Mouse (Mus musculus) stomach, embryonic 14.5 days (tissue): Measurements from ENCODE around the gene Fbxl21. TPM values are rescaled to one million over a fixed set of nuclear protein-coding genes. Genes with fewer than 3 reads are reported as not detected.

Experiments used
- ATAC-seq: fragments of 200-750 bp; cut with Nextera tagmentation; 2 replicates; pipeline ENCODE4 v1.8.0; 2017; ENCODE audit warnings: low read depth, moderate TSS enrichment; ENCODE audit not compliant: insufficient number of reproducible peaks, insufficient read depth, low FRiP score
- H3K27ac ChIP-seq: fragments of 300-500 bp; sonication (generic); 2 replicates; pipeline ENCODE4 v1.5.1; 2014; ENCODE audit warnings: mild to moderate bottlenecking, low read length, moderate library complexity, mixed read lengths
- H3K27me3 ChIP-seq: fragments of 300-500 bp; sonication (generic); 2 replicates; pipeline ENCODE4 v1.6.1; 2014; ENCODE audit warnings: low read length, control low read depth, mixed read lengths; ENCODE audit not compliant: control insufficient read depth, insufficient read depth
- H3K36me3 ChIP-seq: fragments of 300-500 bp; sonication (generic); 2 replicates; pipeline ENCODE4 v1.6.1; 2014; ENCODE audit warnings: mild to moderate bottlenecking, control low read depth, low read length, moderate library complexity, mixed read lengths; ENCODE audit not compliant: control insufficient read depth, insufficient read depth
- H3K4me1 ChIP-seq: fragments of 300-500 bp; sonication (generic); 2 replicates; pipeline ENCODE4 v1.6.1; 2014; ENCODE audit warnings: low read length, control low read depth, mixed read lengths; ENCODE audit not compliant: control insufficient read depth, insufficient read depth
- H3K4me2 ChIP-seq: fragments of 300-500 bp; sonication (generic); replicated peaks from 2 replicates; pipeline ENCODE4 v1.6.1; 2014; ENCODE audit warnings: low read depth, low read length, control low read depth
- H3K4me3 ChIP-seq: fragments of 300-500 bp; sonication (generic); 2 replicates; pipeline ENCODE4 v1.5.1; 2014; ENCODE audit warnings: low read depth, low read length, control low read depth
- H3K9ac ChIP-seq: fragments of 300-500 bp; sonication (generic); replicated peaks from 2 replicates; pipeline ENCODE4 v1.6.1; 2014; ENCODE audit warnings: low read depth, mild to moderate bottlenecking, control low read depth, low read length, moderate library complexity, mixed read lengths
- H3K9me3 ChIP-seq: fragments of 300-500 bp; sonication (generic); 2 replicates; pipeline ENCODE4 v1.6.1; 2016; ENCODE audit warnings: low read depth, low read length, control low read depth; ENCODE audit not compliant: control insufficient read depth
- WGBS: fragments of 180-500 bp; shearing (Covaris S2); extraction: QIAGEN DNeasy Blood & Tissue Kit; methylation state at CpG from one replicate; pipeline ENCODE4 v1.1.7; 2014; 5-methylcytosine and 5-hydroxymethylcytosine counted together
- polyA plus RNA-seq: library from polyadenylated mRNA; unstranded; fragments of >200 nt; fragmentation: Nextera tagmentation; extraction: Ambion mirVana; gene quantifications from 2 replicates; pipeline ENCODE4 v1.2.1, GENCODE M21; 2014

Fbxl21 gene
- polyA plus RNA-seq, 1 experiment from 2014 or later: 2.5 TPM

- Histone ChIP-seq H3K4me3 (no peak overlapping the region), H3K4me1 (no peaks in the 10 kb centered on the region), H3K36me3 (no peaks in the 10 kb centered on the region), H3K27me3 (no peaks in the 10 kb centered on the region), H3K27ac (no peak overlapping the region), H3K9me3 (no peaks in the 10 kb centered on the region), H3K4me2 (no peak overlapping the region), H3K9ac (no peak overlapping the region)
- 66% methylated on average over 3 of the region's 3 CpGs for WGBS
- ATAC-seq: no peak
Observed at GRCm38 (mm10) chr13:56500132-56500531, 22.1 kb upstream of the Fbxl21 start.

- Histone ChIP-seq H3K4me1 (no peaks in the 10 kb centered on the region), H3K27ac (no peak overlapping the region), H3K4me2 (no peak overlapping the region), H3K4me3 (no peak overlapping the region), H3K36me3 (no peaks in the 10 kb centered on the region), H3K9me3 (no peaks in the 10 kb centered on the region), H3K9ac (no peak overlapping the region), H3K27me3 (no peaks in the 10 kb centered on the region)
- ATAC-seq: no peak
- 73% methylated on average over 8 of the region's 8 CpGs for WGBS
Observed at GRCm38 (mm10) chr13:56500636-56501035, 21.6 kb upstream of the Fbxl21 start.

- no peaks in the 10 kb centered on the region for H3K4me1 ChIP-seq
- H3K4me3 ChIP-seq: no peak overlapping the region
- no peak overlapping the region for H3K27ac ChIP-seq
- H3K9ac ChIP-seq: no peak overlapping the region
- ATAC-seq: no peak
- H3K27me3 ChIP-seq: no peaks in the 10 kb centered on the region
- H3K9me3 ChIP-seq: no peaks in the 10 kb centered on the region
- H3K36me3 ChIP-seq: no peaks in the 10 kb centered on the region
- WGBS: 67% methylated on average over 6 of the region's 6 CpGs
- H3K4me2 ChIP-seq: no peak overlapping the region
Observed at GRCm38 (mm10) chr13:56501866-56502420, 20.3 kb upstream of the Fbxl21 start.

GRCm38 (mm10) chr13:56506871-56507496, 15.3 kb upstream of the Fbxl21 start:
- ATAC-seq: no peak
- H3K27ac ChIP-seq: no peak overlapping the region
- H3K9ac ChIP-seq: no peak overlapping the region
- no peaks in the 10 kb centered on the region for H3K27me3 ChIP-seq
- no peak overlapping the region for H3K4me3 ChIP-seq
- H3K9me3 ChIP-seq: no peaks in the 10 kb centered on the region
- no peaks in the 10 kb centered on the region for H3K36me3 ChIP-seq
- H3K4me2 ChIP-seq: no peak overlapping the region
- 72% methylated on average over 6 of the region's 6 CpGs for WGBS
- no peaks in the 10 kb centered on the region for H3K4me1 ChIP-seq

- Histone ChIP-seq H3K9ac (no peak overlapping the region), H3K9me3 (no peaks in the 10 kb centered on the region), H3K4me3 (no peak overlapping the region), H3K27me3 (no peaks in the 10 kb centered on the region), H3K36me3 (no peaks in the 10 kb centered on the region), H3K27ac (no peak overlapping the region), H3K4me2 (no peak overlapping the region), H3K4me1 (no peaks in the 10 kb centered on the region)
- ATAC-seq: no peak
- 79% methylated on average over 2 of the region's 2 CpGs for WGBS
Observed at GRCm38 (mm10) chr13:56509796-56510195, 12.5 kb upstream of the Fbxl21 start.

GRCm38 (mm10) chr13:56513595-56513994, 8.7 kb upstream of the Fbxl21 start:
- no peaks in the 10 kb centered on the region for H3K27me3 ChIP-seq
- H3K9me3 ChIP-seq: no peaks in the 10 kb centered on the region
- H3K36me3 ChIP-seq: no peaks in the 10 kb centered on the region
- no peaks in the 10 kb centered on the region for H3K4me1 ChIP-seq
- H3K27ac ChIP-seq: no peak overlapping the region
- H3K9ac ChIP-seq: no peak overlapping the region
- H3K4me3 ChIP-seq: no peak overlapping the region
- no peak for ATAC-seq
- H3K4me2 ChIP-seq: no peak overlapping the region

GRCm38 (mm10) chr13:56516311-56516710, 6.0 kb upstream of the Fbxl21 start:
- 62% methylated on average over 4 of the region's 4 CpGs for WGBS
- Histone ChIP-seq H3K9me3 (no peaks in the 10 kb centered on the region), H3K4me1 (no peaks in the 10 kb centered on the region), H3K4me3 (no peak overlapping the region), H3K9ac (no peak overlapping the region), H3K36me3 (no peaks in the 10 kb centered on the region), H3K4me2 (no peak overlapping the region), H3K27me3 (no peaks in the 10 kb centered on the region), H3K27ac (no peak overlapping the region)
- ATAC-seq: no peak

GRCm38 (mm10) chr13:56516816-56517215, 5.5 kb upstream of the Fbxl21 start:
- no peaks in the 10 kb centered on the region for H3K36me3 ChIP-seq
- WGBS: 53% methylated on average over 7 of the region's 7 CpGs
- H3K4me2 ChIP-seq: no peak overlapping the region
- no peaks in the 10 kb centered on the region for H3K27me3 ChIP-seq
- H3K9ac ChIP-seq: no peak overlapping the region
- no peak overlapping the region for H3K4me3 ChIP-seq
- ATAC-seq: no peak
- no peak overlapping the region for H3K27ac ChIP-seq
- no peaks in the 10 kb centered on the region for H3K4me1 ChIP-seq
- H3K9me3 ChIP-seq: no peaks in the 10 kb centered on the region

GRCm38 (mm10) chr13:56522821-56523167, 522 bp downstream of the Fbxl21 start:
- no peak for ATAC-seq
- Histone ChIP-seq H3K36me3 (no peaks in the 10 kb centered on the region), H3K9me3 (no peaks in the 10 kb centered on the region), H3K27ac (no peak overlapping the region), H3K4me2 (peak overlapping the region; percentile 66), H3K4me1 (no peaks in the 10 kb centered on the region), H3K9ac (peak overlapping the region; percentile 43), H3K27me3 (no peaks in the 10 kb centered on the region), H3K4me3 (peak overlapping the region; percentile 54)
- 7% methylated on average over 8 of the region's 8 CpGs for WGBS
